Mouse (Mus musculus): ENCODE results near the gene Tnni2. TPM values are rescaled to one million over a fixed set of nuclear protein-coding genes. Genes with fewer than 3 reads are reported as not detected.

The Tnni2 gene
- 1.6 and 3.7 TPM in 2 replicates for total RNA-seq (2012; rRNA removed)

DNA sequence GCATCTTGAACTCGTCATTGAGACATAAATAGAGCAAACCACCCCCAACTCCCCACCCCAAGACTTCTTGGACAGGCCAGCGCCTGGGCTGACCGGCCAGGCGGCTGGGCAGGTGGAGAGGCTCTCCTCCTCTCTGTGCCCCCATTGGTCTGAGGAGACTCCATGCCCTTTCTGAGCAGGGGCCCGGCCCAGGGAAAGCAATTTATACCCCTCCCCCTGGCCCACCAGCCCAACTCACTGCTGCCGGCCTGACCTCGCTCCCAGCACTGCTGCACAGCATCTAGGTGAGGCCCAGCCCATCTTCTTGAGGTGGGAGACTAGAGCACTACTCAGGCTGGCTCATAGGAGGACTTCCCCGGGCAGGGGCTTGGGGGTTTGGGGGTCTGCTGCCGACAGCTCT lies at the start of gene Tnni2:
Tnni2 (plus strand) TSS at position 224 of the 400 bp plus-strand sequence.
- no peak within 1 kb of the TSS for H3K4me3 ChIP-seq (ENCODE audit: insufficient read depth in 1 of 2, low read depth in 1 of 2, low read length in 2 of 2, poor library complexity in 1 of 2, severe bottlenecking in 1 of 2)
- in situ Hi-C loops (cut with MboI; ENCODE audit: low sequenced_read_pairs in 2 of 2, unreplicated experiment in 2 of 2): no loop called here
- TF ChIP-seq ZNF384 (IDR thresholded peaks at IDR 0.05; ENCODE audit: low read depth, low read length): no peak
- TF ChIP-seq HCFC1 (IDR thresholded peaks at IDR 0.05; ENCODE audit: borderline replicate concordance, insufficient read depth, low read length): no peak
- no peak for TF ChIP-seq MAFK (IDR thresholded peaks at IDR 0.05; ENCODE audit: insufficient read depth, low read depth, low read length)
- no peak for TF ChIP-seq ZC3H11A (IDR thresholded peaks at IDR 0.05; ENCODE audit: borderline replicate concordance, low read depth, low read length)
- TF ChIP-seq CHD2 (IDR thresholded peaks at IDR 0.05; ENCODE audit: low read depth, low read length): no peak
- no peak for DNase-seq (ENCODE audit: low read depth, low spot score)
- H3K4me1 ChIP-seq (ENCODE audit: control insufficient read depth in 2 of 2, insufficient read depth in 2 of 2, low read length in 2 of 2, poor library complexity in 1 of 2): peaks cover 0 to 5% of the 10 kb centered on the region in 2 experiments; a peak in 2 of 4 replicates
- H3K9ac ChIP-seq (ENCODE audit: insufficient read depth, low read depth, low read length, poor library complexity, severe bottlenecking): no peak within 1 kb of the TSS
- H3K27ac ChIP-seq (ENCODE audit: insufficient read depth, low read depth, low read length, poor library complexity, severe bottlenecking): no peak within 1 kb of the TSS
- no peaks in the 10 kb centered on the region for H3K9me3 ChIP-seq (ENCODE audit: control insufficient read depth, insufficient read depth, low read depth, low read length)
- no peaks in the 10 kb centered on the region for H3K36me3 ChIP-seq (ENCODE audit: control insufficient read depth, insufficient read depth, low read length, poor library complexity, severe bottlenecking)

DNA sequence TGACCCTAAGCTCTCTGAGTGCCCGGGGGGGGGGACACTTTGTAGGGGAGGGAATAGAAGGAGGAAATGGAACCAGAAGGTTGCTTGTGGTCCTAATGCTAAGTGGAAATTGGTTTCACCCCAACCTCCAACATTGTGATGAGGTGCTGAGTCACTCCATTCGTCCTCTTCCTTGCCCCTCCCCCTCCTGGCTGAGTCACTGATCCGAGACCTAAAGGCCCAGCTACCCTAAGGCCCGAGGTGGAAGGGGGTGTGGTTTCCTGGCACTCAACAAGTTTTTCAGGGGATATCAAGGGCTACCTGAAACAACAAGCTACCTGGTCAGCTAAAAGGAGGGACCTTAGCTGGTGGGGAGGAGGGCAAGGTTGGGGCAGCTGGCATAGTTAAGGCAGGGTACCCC lies 48.4 kb upstream of the Tnni2 start:
- no peaks in the 10 kb centered on the region for H3K9me3 ChIP-seq (ENCODE audit: control insufficient read depth, insufficient read depth, low read depth, low read length)
- TF ChIP-seq MAFK (IDR thresholded peaks at IDR 0.05; ENCODE audit: insufficient read depth, low read depth, low read length) (peak; percentile 95), HCFC1 (IDR thresholded peaks at IDR 0.05; ENCODE audit: borderline replicate concordance, insufficient read depth, low read length) (no peak)
- no peak overlapping the region for H3K4me3 ChIP-seq (ENCODE audit: insufficient read depth in 1 of 2, low read depth in 1 of 2, low read length in 2 of 2, poor library complexity in 1 of 2, severe bottlenecking in 1 of 2)
- H3K36me3 ChIP-seq (ENCODE audit: control insufficient read depth, insufficient read depth, low read length, poor library complexity, severe bottlenecking): no peaks in the 10 kb centered on the region
- H3K9ac ChIP-seq (ENCODE audit: insufficient read depth, low read depth, low read length, poor library complexity, severe bottlenecking): no peak overlapping the region
- in situ Hi-C loops (cut with MboI; ENCODE audit: low sequenced_read_pairs in 2 of 2, unreplicated experiment in 2 of 2): no loop called here
- H3K4me1 ChIP-seq (ENCODE audit: control insufficient read depth in 2 of 2, insufficient read depth in 2 of 2, low read length in 2 of 2, poor library complexity in 1 of 2): peaks cover 0 to 11% of the 10 kb centered on the region in 2 experiments; a peak in 3 of 4 replicates
- DNase-seq (ENCODE audit: low read depth, low spot score): no peak
- no peak overlapping the region for H3K27ac ChIP-seq (ENCODE audit: insufficient read depth, low read depth, low read length, poor library complexity, severe bottlenecking)

DNA sequence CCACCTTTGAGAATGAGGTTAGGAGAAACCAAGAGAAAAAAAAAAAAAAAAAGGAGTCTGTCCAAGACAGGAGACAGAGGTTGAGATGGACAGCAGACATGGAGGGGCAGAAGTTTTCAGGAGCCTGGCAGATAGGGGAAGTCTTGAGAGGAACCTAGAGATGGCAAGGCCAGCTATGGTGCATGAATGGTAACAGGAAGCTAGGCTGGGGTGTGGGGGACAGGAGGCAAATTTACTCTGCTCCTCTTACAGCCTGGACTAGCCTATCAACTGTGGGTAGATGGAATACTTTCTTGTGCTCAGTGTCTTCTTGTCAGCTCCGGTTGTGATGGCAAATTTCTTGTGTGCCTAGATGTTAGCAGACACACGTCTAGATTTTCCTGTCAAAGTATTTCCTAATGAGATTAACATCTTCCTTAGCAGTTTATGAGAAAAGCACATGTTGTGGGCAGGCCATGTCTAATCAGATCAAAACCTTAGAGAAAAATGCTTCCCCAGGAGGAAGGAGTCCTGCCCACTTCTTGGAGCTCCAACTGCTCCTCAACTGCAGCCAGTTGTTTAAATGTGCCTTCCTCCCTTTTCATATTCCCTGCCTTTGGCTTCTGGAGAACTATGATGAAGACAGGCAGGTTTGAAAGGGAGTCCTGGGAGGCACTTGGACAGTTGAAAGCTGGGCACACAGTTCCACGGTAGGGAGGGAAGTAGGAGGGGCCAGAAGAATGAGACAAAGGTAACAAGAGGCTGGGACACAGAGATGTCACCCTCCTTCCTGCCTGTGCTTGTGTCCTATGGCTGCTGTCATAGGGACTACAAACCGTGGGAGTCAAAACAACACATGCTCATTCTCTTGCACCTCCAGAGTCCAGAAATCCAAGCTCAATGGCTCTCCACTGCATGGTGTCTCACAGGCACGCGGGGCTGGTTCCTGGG lies 47.1 kb upstream of the Tnni2 start:
- no peaks in the 10 kb centered on the region for H3K36me3 ChIP-seq (ENCODE audit: control insufficient read depth, insufficient read depth, low read length, poor library complexity, severe bottlenecking)
- in situ Hi-C loops (cut with MboI; ENCODE audit: low sequenced_read_pairs in 2 of 2, unreplicated experiment in 2 of 2): no loop called here
- H3K4me3 ChIP-seq (ENCODE audit: insufficient read depth in 1 of 2, low read depth in 1 of 2, low read length in 2 of 2, poor library complexity in 1 of 2, severe bottlenecking in 1 of 2): no peak overlapping the region
- H3K27ac ChIP-seq (ENCODE audit: insufficient read depth, low read depth, low read length, poor library complexity, severe bottlenecking): no peak overlapping the region
- H3K9ac ChIP-seq (ENCODE audit: insufficient read depth, low read depth, low read length, poor library complexity, severe bottlenecking): no peak overlapping the region
- no peak for TF ChIP-seq ZNF384 (IDR thresholded peaks at IDR 0.05; ENCODE audit: low read depth, low read length)
- no peak for DNase-seq (ENCODE audit: low read depth, low spot score)
- no peaks in the 10 kb centered on the region for H3K9me3 ChIP-seq (ENCODE audit: control insufficient read depth, insufficient read depth, low read depth, low read length)
- peaks cover 0 to 11% of the 10 kb centered on the region in 2 experiments; a peak in 3 of 4 replicates for H3K4me1 ChIP-seq (ENCODE audit: control insufficient read depth in 2 of 2, insufficient read depth in 2 of 2, low read length in 2 of 2, poor library complexity in 1 of 2)

DNA sequence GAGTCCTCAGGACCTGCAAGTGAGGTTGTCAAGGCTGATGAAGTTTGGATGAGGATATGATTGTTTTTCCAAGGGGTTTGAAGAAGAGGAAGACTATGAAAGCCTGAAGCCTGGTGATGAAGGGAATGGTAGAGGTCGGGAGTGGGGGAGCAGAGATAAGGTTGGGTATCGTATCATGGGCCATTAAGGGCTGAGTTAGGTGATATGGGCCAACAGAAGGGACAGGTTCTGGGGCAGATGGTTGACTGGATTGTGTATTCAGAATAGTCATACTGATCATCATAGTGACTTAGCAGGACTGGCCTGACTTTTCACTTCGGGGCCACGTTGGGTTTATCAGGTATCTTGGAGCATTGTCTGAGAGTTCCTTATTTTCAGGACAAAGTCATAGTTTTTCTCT lies 46.1 kb upstream of the Tnni2 start:
- Histone ChIP-seq H3K4me1 (ENCODE audit: control insufficient read depth in 2 of 2, insufficient read depth in 2 of 2, low read length in 2 of 2, poor library complexity in 1 of 2) (peaks cover 0 to 13% of the 10 kb centered on the region in 2 experiments; a peak in 3 of 4 replicates), H3K27ac (ENCODE audit: insufficient read depth, low read depth, low read length, poor library complexity, severe bottlenecking) (no peak overlapping the region), H3K9ac (ENCODE audit: insufficient read depth, low read depth, low read length, poor library complexity, severe bottlenecking) (no peak overlapping the region), H3K36me3 (ENCODE audit: control insufficient read depth, insufficient read depth, low read length, poor library complexity, severe bottlenecking) (no peaks in the 10 kb centered on the region), H3K9me3 (ENCODE audit: control insufficient read depth, insufficient read depth, low read depth, low read length) (no peaks in the 10 kb centered on the region), H3K4me3 (ENCODE audit: insufficient read depth in 1 of 2, low read depth in 1 of 2, low read length in 2 of 2, poor library complexity in 1 of 2, severe bottlenecking in 1 of 2) (no peak overlapping the region)
- TF ChIP-seq HCFC1 (IDR thresholded peaks at IDR 0.05; ENCODE audit: borderline replicate concordance, insufficient read depth, low read length): no peak
- in situ Hi-C loops (cut with MboI; ENCODE audit: low sequenced_read_pairs in 2 of 2, unreplicated experiment in 2 of 2): no loop called here
- no peak for DNase-seq (ENCODE audit: low read depth, low spot score)

DNA sequence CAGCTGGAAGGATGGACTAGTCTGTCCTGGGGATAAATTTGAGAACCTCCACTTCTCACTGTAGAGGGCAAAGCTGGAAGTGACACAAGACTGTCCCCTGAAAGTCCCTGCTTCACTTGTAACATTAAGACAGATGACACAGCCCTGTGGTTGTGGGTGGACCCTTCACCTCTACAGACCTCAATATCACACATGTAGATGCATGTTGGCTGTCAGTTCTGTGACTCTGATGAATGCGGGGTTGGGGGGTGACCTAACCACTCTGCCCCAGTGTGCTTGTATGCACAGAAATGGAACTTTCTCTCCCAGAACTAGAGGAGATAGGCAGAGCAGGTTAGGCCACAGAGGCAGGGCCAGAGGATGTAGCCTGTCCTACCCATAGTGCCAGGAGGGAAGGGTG lies 45.0 kb upstream of the Tnni2 start:
- Histone ChIP-seq H3K9me3 (ENCODE audit: control insufficient read depth, insufficient read depth, low read depth, low read length) (no peaks in the 10 kb centered on the region), H3K4me1 (ENCODE audit: control insufficient read depth in 2 of 2, insufficient read depth in 2 of 2, low read length in 2 of 2, poor library complexity in 1 of 2) (peaks cover 0 to 19% of the 10 kb centered on the region in 2 experiments; a peak in 3 of 4 replicates), H3K36me3 (ENCODE audit: control insufficient read depth, insufficient read depth, low read length, poor library complexity, severe bottlenecking) (no peaks in the 10 kb centered on the region), H3K4me3 (ENCODE audit: insufficient read depth in 1 of 2, low read depth in 1 of 2, low read length in 2 of 2, poor library complexity in 1 of 2, severe bottlenecking in 1 of 2) (no peak overlapping the region), H3K9ac (ENCODE audit: insufficient read depth, low read depth, low read length, poor library complexity, severe bottlenecking) (no peak overlapping the region), H3K27ac (ENCODE audit: insufficient read depth, low read depth, low read length, poor library complexity, severe bottlenecking) (no peak overlapping the region)
- TF ChIP-seq ZC3H11A (IDR thresholded peaks at IDR 0.05; ENCODE audit: borderline replicate concordance, low read depth, low read length): no peak
- TF ChIP-seq MAFK (IDR thresholded peaks at IDR 0.05; ENCODE audit: insufficient read depth, low read depth, low read length): no peak
- TF ChIP-seq HCFC1 (IDR thresholded peaks at IDR 0.05; ENCODE audit: borderline replicate concordance, insufficient read depth, low read length): no peak
- TF ChIP-seq CHD2 (IDR thresholded peaks at IDR 0.05; ENCODE audit: low read depth, low read length): no peak
- no peak for TF ChIP-seq ZNF384 (IDR thresholded peaks at IDR 0.05; ENCODE audit: low read depth, low read length)
- no peak for DNase-seq (ENCODE audit: low read depth, low spot score)
- in situ Hi-C loops (cut with MboI; ENCODE audit: low sequenced_read_pairs in 2 of 2, unreplicated experiment in 2 of 2): no loop called here
